Mouse (Mus musculus) liver, adult 2 months (tissue): ENCODE data around the gene Phc1. TPM values are rescaled to one million over a fixed set of nuclear protein-coding genes. Genes with fewer than 3 reads are reported as not detected.

ENCODE experiments used
- DNase-seq: peaks from one replicate; pipeline ENCODE4 v3.0.0-alpha.2; 2011; ENCODE audit warnings: low read depth, low spot score; ENCODE audit errors: extremely low read depth
- H3K27ac ChIP-seq: fragments of 200-500 bp; replicated peaks from 2 replicates; pipeline ENCODE4 v1.5.1; 2012; ENCODE audit warnings: low read depth, mild to moderate bottlenecking, control low read depth, inconsistent platforms, low read length; ENCODE audit not compliant: insufficient read depth
- H3K27me3 ChIP-seq: fragments of 200-500 bp; 2 replicates; pipeline ENCODE4 v1.6.1; 2012; ENCODE audit warnings: mild to moderate bottlenecking, moderate library complexity, low read length, inconsistent platforms; ENCODE audit not compliant: control insufficient read depth, insufficient read depth
- H3K36me3 ChIP-seq: fragments of 200-500 bp; 2 replicates; pipeline ENCODE4 v1.6.1; 2012; ENCODE audit warnings: low read length, inconsistent platforms; ENCODE audit not compliant: control insufficient read depth, insufficient read depth
- H3K4me1 ChIP-seq: fragments of 200-500 bp; 2 replicates; pipeline ENCODE4 v1.6.1; 2011; ENCODE audit warnings: low read length; ENCODE audit not compliant: control insufficient read depth, insufficient read depth
- H3K4me3 ChIP-seq: fragments of 200-500 bp; 2 replicates; pipeline ENCODE4 v1.5.1; 2011; ENCODE audit warnings: low read depth, mild to moderate bottlenecking, control low read depth, low read length, moderate library complexity; ENCODE audit not compliant: insufficient read depth
- H3K79me2 ChIP-seq: fragments of 200-500 bp; 2 replicates; pipeline ENCODE4 v1.6.1; 2012; ENCODE audit warnings: inconsistent platforms, mild to moderate bottlenecking, low read length, moderate library complexity; ENCODE audit not compliant: control insufficient read depth, insufficient read depth
- H3K9ac ChIP-seq: fragments of 200-500 bp; 2 replicates; pipeline ENCODE4 v1.6.1; 2012; ENCODE audit warnings: low read depth, mild to moderate bottlenecking, control low read depth, inconsistent platforms, low read length
- CTCF ChIP-seq: fragments of 200-500 bp; IDR thresholded peaks from 2 replicates; pipeline ENCODE4 v1.5.1; 2011; ENCODE audit warnings: low read depth, low read length, control low read depth
- POLR2A ChIP-seq: fragments of 200-500 bp; IDR thresholded peaks from 2 replicates; pipeline ENCODE4 v1.6.1; 2011; ENCODE audit warnings: low read length, control low read depth; ENCODE audit not compliant: insufficient read depth; ENCODE audit errors: extremely low read depth
- WGBS: fragments of 180-500 bp; shearing (Covaris S2); methylation state at CpG from one replicate; pipeline ENCODE4 v1.1.7; 2018; 5-methylcytosine and 5-hydroxymethylcytosine counted together
- polyA plus RNA-seq: library from polyadenylated mRNA; depleted of rRNA; stranded (reverse); fragments of >200 nt; gene quantifications from 2 replicates; pipeline ENCODE4 v1.2.3, GENCODE M21; 2012
- total RNA-seq: library from RNA; depleted of rRNA; stranded (reverse); fragments of >200 nt; gene quantifications from 2 replicates; pipeline ENCODE4 v1.2.3, GENCODE M21; 2014

Gene Phc1
- total and polyA plus RNA-seq, 2 experiments = 0.74 to 2.7 TPM

DNA sequence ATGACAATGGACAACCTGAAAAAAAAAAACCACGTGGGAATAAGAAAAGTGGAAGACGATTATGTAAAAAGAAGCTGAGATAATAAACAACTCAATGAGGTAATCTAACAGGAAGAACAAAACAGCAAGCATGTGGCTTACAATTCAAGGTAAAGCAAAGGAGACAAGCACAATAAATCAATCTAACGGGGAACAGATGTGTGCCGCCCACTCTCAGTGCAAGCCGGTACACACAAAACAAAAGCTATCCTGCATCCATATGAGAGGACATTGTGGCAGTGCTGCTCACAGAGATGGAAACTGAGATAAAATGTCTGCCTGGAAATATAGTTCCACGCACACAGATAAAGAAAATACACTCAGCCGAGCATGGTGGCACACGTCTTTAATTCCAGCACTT, 41.7 kb upstream of the Phc1 start:
- no peak for TF ChIP-seq CTCF
- no peak for TF ChIP-seq POLR2A
- H3K4me1 ChIP-seq = no peaks in the 10 kb centered on the region
- H3K9ac ChIP-seq = no peak overlapping the region
- WGBS = 82% methylated on average over 8 of the region's 8 CpGs
- no peaks in the 10 kb centered on the region for H3K79me2 ChIP-seq
- H3K27ac ChIP-seq = no peak overlapping the region
- H3K4me3 ChIP-seq = no peak overlapping the region
- no peak for DNase-seq
- H3K27me3 ChIP-seq = 0 out of 2 replicates have a peak, but pooled peaks cover 4% of the 10 kb centered on the region
- no peaks in the 10 kb centered on the region for H3K36me3 ChIP-seq

DNA sequence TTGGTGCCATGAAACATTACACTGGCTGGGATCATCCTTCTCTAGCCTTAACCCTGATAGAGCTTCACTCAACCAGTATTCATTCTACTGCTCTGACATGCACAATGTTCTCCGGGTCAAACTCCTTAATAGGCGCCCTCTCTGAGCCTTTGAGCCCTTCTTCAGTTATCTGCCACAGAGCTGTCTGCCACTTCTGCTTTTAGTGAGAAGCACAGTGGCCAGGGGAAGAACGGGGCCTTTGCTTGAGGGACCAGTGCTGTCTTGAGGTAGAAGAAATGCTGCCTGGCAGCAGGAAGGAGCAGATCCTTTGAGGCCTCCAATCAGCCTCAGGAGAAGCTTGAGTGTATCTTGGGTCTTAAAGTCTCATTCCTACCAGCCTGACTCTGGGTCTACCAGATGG, 27.9 kb upstream of the Phc1 start:
- no peak for DNase-seq
- Histone ChIP-seq H3K9ac (no peak overlapping the region), H3K36me3 (no peaks in the 10 kb centered on the region), H3K27me3 (no peaks in the 10 kb centered on the region), H3K4me3 (no peak overlapping the region), H3K79me2 (no peaks in the 10 kb centered on the region), H3K27ac (no peak overlapping the region), H3K4me1 (no peaks in the 10 kb centered on the region)
- WGBS = 87% methylated on average over 3 of the region's 3 CpGs
- no peak for TF ChIP-seq CTCF
- no peak for TF ChIP-seq POLR2A

DNA sequence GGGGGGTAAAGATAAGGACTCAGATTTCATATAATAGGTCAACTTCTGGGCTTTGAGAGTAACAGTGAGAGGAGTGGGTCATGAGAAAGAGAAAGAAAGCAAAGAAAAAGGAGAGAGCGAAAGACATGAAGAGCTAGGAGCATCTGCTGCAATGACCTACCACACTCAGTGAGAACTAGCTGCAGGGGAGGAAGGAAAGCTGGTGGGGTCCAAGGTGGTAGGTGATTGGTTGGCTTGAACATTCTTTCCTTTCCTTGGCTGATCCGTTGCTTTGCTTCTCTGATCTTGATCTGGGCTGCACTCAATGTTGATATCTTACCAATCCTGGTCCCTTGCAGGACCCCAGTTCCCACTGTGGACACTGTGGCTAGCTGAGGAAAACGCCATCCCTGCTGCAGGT, 26.6 kb upstream of the Phc1 start:
- 47% methylated on average over 3 of the region's 3 CpGs for WGBS
- no peak overlapping the region for H3K27ac ChIP-seq
- no peak for TF ChIP-seq POLR2A
- no peak for TF ChIP-seq CTCF

DNA sequence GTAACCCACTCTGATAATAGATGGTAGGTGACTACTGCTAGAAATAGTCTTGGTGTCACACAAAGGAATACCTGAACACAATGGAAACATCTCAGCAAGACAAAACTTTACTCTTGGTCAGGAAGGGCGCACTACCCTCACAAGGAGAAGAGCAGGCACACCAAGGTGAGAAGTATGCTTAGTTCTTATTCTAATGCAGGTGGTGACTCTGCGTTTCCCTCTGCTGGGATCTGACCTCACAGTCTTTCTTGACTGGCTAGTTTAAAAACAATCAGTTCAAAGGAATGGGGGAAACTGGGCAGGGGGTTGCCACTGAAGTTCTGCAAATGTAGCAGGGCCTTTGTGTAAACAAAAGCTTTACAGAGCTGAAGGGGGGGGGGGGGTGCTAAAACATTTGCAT, 25.9 kb upstream of the Phc1 start:
- Histone ChIP-seq H3K79me2 (no peaks in the 10 kb centered on the region), H3K27me3 (no peaks in the 10 kb centered on the region), H3K9ac (no peak overlapping the region), H3K4me3 (no peak overlapping the region), H3K36me3 (no peaks in the 10 kb centered on the region), H3K27ac (no peak overlapping the region), H3K4me1 (no peaks in the 10 kb centered on the region)
- no peak for DNase-seq
- WGBS = 53% methylated on average over 2 of the region's 2 CpGs
- TF ChIP-seq CTCF = no peak
- TF ChIP-seq POLR2A = no peak

More for the DNA sequence above, 26.6 kb upstream of the Phc1 start:
- no peak overlapping the region for H3K9ac ChIP-seq
- DNase-seq = no peak
- H3K36me3 ChIP-seq = no peaks in the 10 kb centered on the region
- no peak overlapping the region for H3K4me3 ChIP-seq
- no peaks in the 10 kb centered on the region for H3K4me1 ChIP-seq
- H3K79me2 ChIP-seq = no peaks in the 10 kb centered on the region
- no peaks in the 10 kb centered on the region for H3K27me3 ChIP-seq

DNA sequence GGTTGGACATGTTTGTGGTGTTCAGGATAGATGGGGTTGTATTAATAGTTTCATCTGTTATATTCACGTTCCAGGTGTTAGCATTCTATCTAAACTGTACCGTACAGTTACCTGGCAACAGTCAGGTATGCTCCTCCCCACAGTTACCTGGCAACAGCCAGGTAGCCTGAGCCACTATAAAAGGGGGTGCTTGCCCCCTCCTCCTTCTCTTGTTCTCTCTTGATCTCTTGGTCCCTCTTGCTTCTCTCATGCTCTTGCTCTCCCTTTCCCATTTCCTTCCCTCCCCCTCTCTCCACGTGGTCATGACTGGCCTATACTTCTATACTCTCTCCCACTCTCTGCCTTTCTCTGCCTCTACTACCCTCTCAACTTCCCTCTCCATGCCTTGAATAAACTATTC, 25.3 kb upstream of the Phc1 start:
- Histone ChIP-seq H3K9ac (no peak overlapping the region), H3K79me2 (no peaks in the 10 kb centered on the region), H3K36me3 (no peaks in the 10 kb centered on the region), H3K27ac (no peak overlapping the region), H3K27me3 (no peaks in the 10 kb centered on the region), H3K4me1 (no peaks in the 10 kb centered on the region), H3K4me3 (no peak overlapping the region)
- 51% methylated on average over 3 of the region's 3 CpGs for whole genome bisulfite sequencing
- no peak for DNase-seq
- TF ChIP-seq CTCF = no peak
- TF ChIP-seq POLR2A = no peak

DNA sequence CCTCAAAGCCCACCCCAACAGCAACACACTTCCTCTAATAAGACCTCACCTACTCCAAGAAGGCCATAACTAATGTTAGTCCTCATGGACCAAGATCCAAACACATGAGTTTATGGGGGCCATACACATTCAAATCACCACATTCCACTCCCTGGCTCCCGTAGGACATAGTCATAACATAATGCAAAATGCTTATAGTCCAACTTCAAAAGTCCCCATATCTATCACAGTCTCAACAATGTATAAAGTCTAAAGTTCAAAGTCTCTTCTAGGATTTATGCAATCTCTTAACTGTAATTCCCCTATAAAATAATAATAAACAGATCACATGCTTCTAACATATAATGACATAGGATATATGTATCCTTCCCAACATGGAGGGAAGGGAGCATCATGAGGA, 16.7 kb upstream of the Phc1 start:
- DNase-seq = no peak
- Histone ChIP-seq H3K4me3 (no peak overlapping the region), H3K27me3 (no peaks in the 10 kb centered on the region), H3K9ac (no peak overlapping the region), H3K27ac (no peak overlapping the region), H3K4me1 (no peaks in the 10 kb centered on the region), H3K36me3 (no peaks in the 10 kb centered on the region), H3K79me2 (no peaks in the 10 kb centered on the region)
- TF ChIP-seq POLR2A (no peak), CTCF (no peak)
- WGBS = 81% methylated on average over 1 of the region's 1 CpGs
